Mouse (Mus musculus) CH12.LX (cell line): ENCODE measurements at regions not wholly inside any gene's neighbourhood (a gene's known extent, or its start where the extent isn't known, plus 50 kb on each side); places are given as distances from the start of the nearest gene placed in this dataset.

Experiments
- DNase-seq: peaks from one replicate; pipeline ENCODE4 v3.0.0-alpha.2; 2013; ENCODE audit errors: extremely low read depth
- H3K27ac ChIP-seq: 2 replicates; pipeline ENCODE4 v1.5.1; 2012; ENCODE audit warnings: low read depth, mild to moderate bottlenecking, control low read depth, moderate library complexity; ENCODE audit not compliant: insufficient read depth
- H3K27me3 ChIP-seq: replicated peaks from 2 replicates; pipeline ENCODE3; 2012; ENCODE audit warnings: inconsistent platforms
- H3K36me3 ChIP-seq, 2 experiments: replicated peaks in 1 of 2; 2 replicates each; pipeline versions ENCODE3 to v1.6.1; 2012; ENCODE audit warnings: inconsistent platforms in 1 of 2, low read length in 1 of 2, mild to moderate bottlenecking in 1 of 2, mixed read lengths in 1 of 2, moderate library complexity in 1 of 2; ENCODE audit not compliant: control insufficient read depth in 1 of 2, insufficient read depth in 1 of 2
- H3K4me1 ChIP-seq, 2 experiments: 2 replicates each; pipeline ENCODE4 v1.6.1; 2012; ENCODE audit warnings: inconsistent platforms in 1 of 2, moderate library complexity in 1 of 2; ENCODE audit not compliant: insufficient read depth in 2 of 2, control insufficient read depth in 1 of 2
- H3K4me2 ChIP-seq: 2 replicates; pipeline ENCODE4 v1.6.1; 2012; ENCODE audit warnings: low read depth, mild to moderate bottlenecking, control low read depth; ENCODE audit not compliant: poor library complexity, insufficient read depth, severe bottlenecking
- H3K4me3 ChIP-seq, 3 experiments: fragments of 150-350 bp in 1 of 3; sonication (generic) in 1 of 3; replicated peaks in 1 of 3; 2 replicates each; pipeline versions ENCODE3 to v1.5.1; 2011 to 2012; ENCODE audit warnings: low read depth in 2 of 3, low read length in 2 of 3, mild to moderate bottlenecking in 2 of 3, moderate library complexity in 2 of 3, control low read depth in 1 of 3, improper control_type of control experiment in 1 of 3, inconsistent platforms in 1 of 3, mixed read lengths in 1 of 3; ENCODE audit not compliant: poor library complexity in 1 of 3
- H3K79me2 ChIP-seq: replicated peaks from 2 replicates; pipeline ENCODE4 v1.6.1; 2012; ENCODE audit warnings: mild to moderate bottlenecking, moderate library complexity; ENCODE audit not compliant: control insufficient read depth, poor library complexity, insufficient read depth, severe bottlenecking; ENCODE audit errors: extremely low read depth
- H3K9ac ChIP-seq: 2 replicates; pipeline ENCODE4 v1.6.1; 2012; ENCODE audit warnings: low read depth, mild to moderate bottlenecking, control low read depth, moderate library complexity; ENCODE audit not compliant: insufficient read depth
- H3K9me3 ChIP-seq: replicated peaks from 2 replicates; pipeline ENCODE3; 2012; ENCODE audit warnings: low read length, inconsistent platforms, mixed read lengths
- CTCF ChIP-seq, 2 experiments: IDR thresholded peaks in 1 of 2; conservative IDR thresholded peaks in 1 of 2; 2 replicates each; pipeline ENCODE4 v1.5.1; 2011 to 2012; ENCODE audit warnings: low read depth in 2 of 2, low read length in 2 of 2, improper control_type of control experiment in 1 of 2, inconsistent platforms in 1 of 2, mild to moderate bottlenecking in 1 of 2, moderate library complexity in 1 of 2
- EP300 ChIP-seq: IDR thresholded peaks from 2 replicates; pipeline ENCODE4 v1.6.1; 2011; ENCODE audit warnings: low read length, improper control_type of control experiment
- ETS1 ChIP-seq: conservative IDR thresholded peaks from 2 replicates; pipeline ENCODE4 v1.6.1; 2012; ENCODE audit warnings: low read depth, mild to moderate bottlenecking, inconsistent platforms, low read length, improper control_type of control experiment, moderate library complexity
- GABPA ChIP-seq: IDR thresholded peaks from 2 replicates; pipeline ENCODE4 v1.6.1; 2012; ENCODE audit warnings: low read depth, low read length, improper control_type of control experiment, inconsistent platforms; ENCODE audit not compliant: insufficient replicate concordance
- HCFC1 ChIP-seq: IDR thresholded peaks from 2 replicates; pipeline ENCODE4 v1.6.1; 2012; ENCODE audit warnings: low read depth, mild to moderate bottlenecking, inconsistent platforms, low read length, improper control_type of control experiment
- KAT2A ChIP-seq: IDR thresholded peaks from 2 replicates; pipeline ENCODE4 v1.6.1; 2012; ENCODE audit warnings: low read length, improper control_type of control experiment, inconsistent platforms; ENCODE audit not compliant: insufficient replicate concordance
- MAZ ChIP-seq: IDR thresholded peaks from 2 replicates; pipeline ENCODE4 v1.6.1; 2012; ENCODE audit warnings: low read depth, mild to moderate bottlenecking, inconsistent platforms, low read length, improper control_type of control experiment, moderate library complexity
- MEF2A ChIP-seq: IDR thresholded peaks from 2 replicates; pipeline ENCODE4 v1.6.1; 2014; ENCODE audit warnings: low read depth, mild to moderate bottlenecking, inconsistent platforms, low read length, improper control_type of control experiment, borderline replicate concordance
- MXI1 ChIP-seq: IDR thresholded peaks from 2 replicates; pipeline ENCODE4 v1.6.1; 2011; ENCODE audit warnings: mild to moderate bottlenecking, low read depth, low read length, improper control_type of control experiment
- POLR2A ChIP-seq: IDR thresholded peaks from 2 replicates; pipeline ENCODE4 v1.6.1; 2011; ENCODE audit warnings: low read depth, mild to moderate bottlenecking, improper control_type of control experiment, low read length
- POLR2AphosphoS2 ChIP-seq: IDR thresholded peaks from 2 replicates; pipeline ENCODE4 v1.6.1; 2011; ENCODE audit warnings: low read depth, low read length, improper control_type of control experiment
- RAD21 ChIP-seq: IDR thresholded peaks from 2 replicates; pipeline ENCODE4 v1.6.1; 2011; ENCODE audit warnings: low read depth, mild to moderate bottlenecking, low read length, improper control_type of control experiment, moderate library complexity
- RCOR1 ChIP-seq: conservative IDR thresholded peaks from 2 replicates; pipeline ENCODE4 v1.6.1; 2012; ENCODE audit warnings: low read depth, mild to moderate bottlenecking, inconsistent platforms, low read length, improper control_type of control experiment
- SMC3 ChIP-seq: IDR thresholded peaks from 2 replicates; pipeline ENCODE4 v1.6.1; 2011; ENCODE audit warnings: low read depth, low read length, improper control_type of control experiment
- USF1 ChIP-seq: IDR thresholded peaks from 2 replicates; pipeline ENCODE4 v1.6.1; 2014; ENCODE audit warnings: low read depth, mild to moderate bottlenecking, inconsistent platforms, low read length, improper control_type of control experiment
- ZC3H11A ChIP-seq: IDR thresholded peaks from 2 replicates; pipeline ENCODE4 v1.6.1; 2012; ENCODE audit warnings: low read depth, mild to moderate bottlenecking, inconsistent platforms, low read length, improper control_type of control experiment
- ZMIZ1 ChIP-seq: IDR thresholded peaks from 2 replicates; pipeline ENCODE4 v1.6.1; 2012; ENCODE audit warnings: low read depth, mild to moderate bottlenecking, inconsistent platforms, low read length, improper control_type of control experiment
- dilution Hi-C: fragments of 300-500 bp; cut with MboI; formaldehyde crosslinking; loops from 2 replicates; pipeline ENCODE4 v1.14.3; 2020; ENCODE audit warnings: low sequenced_read_pairs; ENCODE audit not compliant: extremely low pct_unique_long_range_greater_than_20kb, extremely low pct_ligation_motif_present
- in situ Hi-C: fragments of 300-500 bp; cut with MboI; formaldehyde crosslinking; loops from 3 replicates; pipeline ENCODE4 v1.14.3; 2019; ENCODE audit warnings: low sequenced_read_pairs, low pct_ligation_motif_present, low pct_unique_long_range_greater_than_20kb, mixed read lengths

GRCm38 (mm10) chr2:94236479-94236878 lies 78.7 kb upstream of the Hsd17b12 start:
- no peak overlapping the region for H3K4me3 ChIP-seq
- H3K27ac ChIP-seq: no peak overlapping the region
- H3K9me3 ChIP-seq: peaks cover 1% of the 10 kb centered on the region
- dilution Hi-C loops: no loop called here
- H3K4me2 ChIP-seq: no peak overlapping the region
- H3K4me1 ChIP-seq: peaks cover 0 to 10% of the 10 kb centered on the region in 2 experiments; a peak in 2 of 4 replicates
- DNase-seq: no peak
- no peaks in the 10 kb centered on the region for H3K36me3 ChIP-seq
- H3K9ac ChIP-seq: no peak overlapping the region
- in situ Hi-C loops: no loop called here
- H3K79me2 ChIP-seq: no peaks in the 10 kb centered on the region
- TF ChIP-seq GABPA (no peak), EP300 (no peak), POLR2A (no peak), USF1 (no peak)
- peaks cover 11% of the 10 kb centered on the region for H3K27me3 ChIP-seq

GRCm38 (mm10) chr2:94233597-94233996 lies 75.8 kb upstream of the Hsd17b12 start:
- Histone ChIP-seq H3K27ac (no peak overlapping the region), H3K36me3 (no peaks in the 10 kb centered on the region), H3K9me3 (no peaks in the 10 kb centered on the region), H3K4me2 (no peak overlapping the region), H3K9ac (no peak overlapping the region), H3K4me1 (peaks cover 0 to 10% of the 10 kb centered on the region in 2 experiments; a peak in 2 of 4 replicates), H3K4me3 (no peak overlapping the region), H3K27me3 (peaks cover 5% of the 10 kb centered on the region), H3K79me2 (no peaks in the 10 kb centered on the region)
- TF ChIP-seq POLR2AphosphoS2: no peak
- TF ChIP-seq ZMIZ1: no peak
- TF ChIP-seq RAD21: no peak
- TF ChIP-seq SMC3: no peak
- no peak for TF ChIP-seq KAT2A
- TF ChIP-seq MAZ: no peak
- no peak for TF ChIP-seq ETS1
- no peak for TF ChIP-seq GABPA
- TF ChIP-seq ZC3H11A: no peak
- no peak for TF ChIP-seq MEF2A
- TF ChIP-seq RCOR1: no peak
- TF ChIP-seq CTCF (conservative IDR thresholded peaks at IDR 0.05 in 1 of 2, IDR thresholded peaks at IDR 0.05 in 1 of 2; ENCODE audit: low read depth in 2 of 2, low read length in 2 of 2): no peak
- no peak for TF ChIP-seq HCFC1
- no peak for TF ChIP-seq MXI1
- in situ Hi-C loops (no loop called here), dilution Hi-C loops (no loop called here)
- DNase-seq: no peak
